Mouse (Mus musculus) c-Kit-positive CD71-positive TER-119-negative erythroid progenitor cells, embryonic 14.5 days (primary cell): Measurements from ENCODE around the gene Ccpg1.

Source experiments
- DNase-seq: peaks from one replicate; pipeline ENCODE4 v3.0.0-alpha.2; 2013; ENCODE audit warnings: low read depth

Gene Ccpg1

GRCm38 (mm10) chr9:73045711-73046110 is 60.5 kb downstream of the Ccpg1 start:
- DNase-seq, result no peak

- no peak for DNase-seq
These were observed 62.7 kb downstream of the Ccpg1 start for GRCm38 (mm10) chr9:73047906-73048305.

GRCm38 (mm10) chr9:73048927-73049326 is 63.7 kb downstream of the Ccpg1 start:
- DNase-seq, result no peak

- no peak for DNase-seq
These were observed 64.6 kb downstream of the Ccpg1 start for GRCm38 (mm10) chr9:73049833-73050232.

GRCm38 (mm10) chr9:73050606-73051005 is 65.4 kb downstream of the Ccpg1 start:
- DNase-seq, result no peak

- DNase-seq, result no peak
These were observed 70.2 kb downstream of the Ccpg1 start for GRCm38 (mm10) chr9:73055441-73055911.

GRCm38 (mm10) chr9:73059224-73059623 is 74.0 kb downstream of the Ccpg1 start:
- no peak for DNase-seq

GRCm38 (mm10) chr9:73063621-73064290 is 78.5 kb downstream of the Ccpg1 start:
- no peak for DNase-seq
